Mouse (Mus musculus) thymus, postnatal 0 days (tissue): ENCODE measurements around the gene Ttc4. TPM values are rescaled to one million over a fixed set of nuclear protein-coding genes. Genes with fewer than 3 reads are reported as not detected.

Experiments used
- DNase-seq: peaks from one replicate; pipeline ENCODE4 v3.0.0-alpha.2; 2015; ENCODE audit warnings: low spot score
- polyA plus RNA-seq: library from polyadenylated mRNA; unstranded; fragments of >200 nt; fragmentation: Nextera tagmentation; extraction: Ambion mirVana; gene quantifications from 2 replicates; pipeline ENCODE4 v1.2.1, GENCODE M21; 2015

Ttc4 gene
- polyA plus RNA-seq, result 61.4 TPM in 2 replicates

- peak; percentile 94 for DNase-seq
Observed at GRCm38 (mm10) chr4:106678442-106679118, at the start of gene Ttc4. Ttc4 (minus strand) TSS chr4:106678944.

DNA sequence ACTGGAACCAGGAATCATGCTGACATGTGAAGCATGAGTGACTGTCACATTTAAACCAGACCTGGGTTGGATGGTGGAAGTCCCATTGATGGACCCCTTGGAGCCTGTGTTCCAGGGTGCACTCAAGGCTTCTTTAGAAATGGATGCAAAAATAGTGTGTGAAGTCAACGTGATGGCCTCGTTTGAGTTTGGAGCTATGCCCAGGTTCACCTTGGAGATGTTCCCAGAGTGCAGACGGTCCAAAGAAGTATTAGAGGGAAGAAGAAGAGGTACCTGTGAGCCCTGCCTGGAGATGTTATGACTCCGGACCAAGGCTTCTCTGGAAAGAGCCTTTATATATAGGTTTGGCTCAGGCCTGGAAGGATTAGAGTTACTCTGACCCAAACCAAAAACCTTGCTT lies 41.9 kb upstream of the Ttc4 start:
- no peak for DNase-seq

DNA sequence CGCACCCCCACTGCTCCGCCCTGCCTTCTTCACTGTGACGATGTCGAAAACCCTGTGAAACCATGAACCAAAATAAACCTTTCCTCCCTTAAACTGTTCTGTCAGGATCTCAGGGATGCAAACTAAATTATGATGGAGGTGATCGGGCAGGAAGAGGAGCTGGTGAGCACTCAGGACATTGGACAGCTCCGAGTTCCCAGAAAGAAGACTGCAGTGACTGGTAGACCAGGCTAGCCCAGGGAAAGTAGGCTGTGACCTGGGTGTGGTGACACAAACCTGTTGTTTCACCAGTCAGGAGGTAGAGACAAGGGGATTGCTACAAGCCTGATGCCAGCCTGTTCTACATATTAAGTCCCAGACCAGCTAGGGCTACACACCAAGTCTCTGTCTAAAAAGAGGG lies 34.9 kb upstream of the Ttc4 start:
- DNase-seq, result no peak

DNA sequence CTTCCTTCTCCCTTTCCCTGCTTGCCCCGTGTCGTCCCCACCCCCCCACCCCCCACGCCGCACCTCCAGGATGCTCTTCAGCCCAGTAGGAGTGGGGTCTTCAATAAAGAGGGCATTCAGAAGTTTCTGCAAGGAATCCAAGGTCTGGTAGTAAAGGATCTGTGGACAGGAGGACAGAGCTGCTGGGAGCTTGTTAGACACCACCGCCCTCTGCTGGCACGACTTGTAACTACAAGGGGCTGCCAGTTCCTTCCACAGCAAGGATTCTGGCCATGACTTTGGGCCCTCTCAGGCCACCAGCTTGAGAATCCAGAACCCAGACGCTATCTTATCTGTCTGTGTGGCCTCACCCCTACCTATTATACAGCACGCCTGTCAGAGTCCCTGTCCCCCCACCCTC lies 29.7 kb upstream of the Ttc4 start:
- DNase-seq, result peak; percentile 60

GRCm38 (mm10) chr4:106707957-106708356 lies 29.2 kb upstream of the Ttc4 start:
- DNase-seq, result no peak

DNA sequence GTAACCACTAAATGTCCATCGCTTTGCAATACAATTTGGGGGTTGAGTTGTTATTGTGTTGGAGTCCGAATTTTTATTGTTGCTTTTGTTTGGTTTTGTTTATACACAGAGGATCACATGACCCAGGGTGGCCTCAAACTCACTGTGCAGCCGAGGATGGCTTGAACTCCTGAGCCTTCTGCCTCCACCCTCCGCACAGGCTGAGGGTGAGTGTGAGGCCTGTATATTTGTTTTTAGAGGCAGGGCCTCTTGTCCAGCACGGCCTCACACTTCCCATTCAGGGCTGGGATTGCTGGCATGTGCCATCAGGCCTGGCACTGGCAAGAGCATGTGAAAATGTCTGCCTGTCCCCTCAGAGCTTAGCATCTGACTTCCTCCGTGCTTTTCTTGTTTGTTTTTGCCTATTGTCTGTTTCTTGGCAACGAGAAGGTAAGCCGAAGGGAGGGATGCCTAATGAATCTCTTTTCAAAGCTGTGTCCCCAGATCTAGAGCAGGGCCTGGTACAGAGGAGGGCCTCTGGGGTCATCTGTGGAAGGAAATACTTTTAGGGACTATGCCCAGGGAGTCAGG lies 26.4 kb upstream of the Ttc4 start:
- DNase-seq, result no peak

GRCm38 (mm10) chr4:106704416-106704815 lies 25.7 kb upstream of the Ttc4 start:
- DNase-seq, result no peak

GRCm38 (mm10) chr4:106703956-106704355 lies 25.2 kb upstream of the Ttc4 start:
- DNase-seq, result no peak

DNA sequence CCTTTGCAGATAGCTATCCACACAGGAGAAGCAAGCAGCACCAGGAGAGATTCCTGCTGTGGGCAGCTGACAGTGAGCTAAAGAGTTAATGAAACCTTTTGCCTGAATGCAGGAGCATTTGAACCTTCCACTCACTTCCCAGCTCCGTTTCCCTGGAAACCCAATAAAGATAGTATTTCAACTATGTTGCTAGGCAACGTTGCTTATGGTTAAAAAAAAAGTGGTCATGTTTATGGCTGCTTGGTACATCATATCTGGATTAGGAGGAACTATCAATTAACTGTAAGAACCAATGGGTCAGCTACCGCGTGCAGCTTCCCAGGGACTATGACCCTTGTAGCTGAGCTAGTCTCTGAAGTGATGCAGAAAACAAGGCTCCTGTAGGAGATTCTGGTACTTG lies 22.1 kb upstream of the Ttc4 start:
- DNase-seq, result no peak

DNA sequence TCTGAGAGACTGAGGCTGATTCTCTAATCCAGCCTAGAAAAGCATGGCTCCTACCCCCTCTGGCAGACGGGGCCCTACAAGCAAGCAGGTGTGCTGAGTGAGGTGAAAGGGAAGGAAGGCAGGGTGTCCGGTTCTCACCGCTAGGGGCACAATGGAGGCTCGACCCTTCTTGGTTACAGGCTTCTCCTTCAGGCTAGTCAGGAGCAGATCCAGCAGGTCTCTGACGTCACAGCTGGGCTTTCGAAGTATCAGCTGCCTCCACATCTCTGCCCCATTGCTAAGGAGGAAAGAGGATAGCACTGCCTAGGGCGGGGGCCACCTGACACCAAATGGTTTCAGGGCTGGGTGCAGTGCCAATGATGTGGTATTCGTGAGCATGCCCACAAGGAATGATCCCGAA lies 21.2 kb upstream of the Ttc4 start:
- peak; percentile 41 for DNase-seq

DNA sequence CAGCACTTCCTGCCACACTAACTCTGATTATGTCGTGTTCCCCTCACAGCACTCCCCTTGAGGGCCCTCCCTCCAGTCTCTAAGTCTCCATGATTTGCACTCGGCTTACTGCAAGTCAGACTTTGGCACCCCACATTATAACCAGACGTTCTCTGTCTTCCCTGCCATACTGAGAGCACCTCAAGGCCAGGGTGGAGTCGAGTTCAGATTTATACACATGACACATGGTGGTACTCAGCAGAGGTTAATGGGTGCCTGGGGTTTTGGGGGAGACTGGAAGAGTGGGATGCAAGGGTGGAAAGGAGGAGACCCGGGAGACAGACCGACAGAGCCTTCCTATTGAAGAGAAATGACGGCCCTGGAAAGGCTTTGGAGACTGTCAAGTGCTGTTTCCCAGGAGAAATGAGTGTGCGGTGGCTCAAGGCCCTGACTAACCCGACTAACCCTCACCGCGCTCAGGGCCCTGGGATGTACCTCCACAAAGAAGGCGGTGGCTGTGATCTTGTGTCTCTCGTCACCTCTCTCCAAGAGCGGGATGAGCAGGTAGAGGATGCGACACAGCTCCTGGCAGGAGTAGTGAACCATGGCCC lies 15.2 kb upstream of the Ttc4 start:
- DNase-seq, result no peak

DNA sequence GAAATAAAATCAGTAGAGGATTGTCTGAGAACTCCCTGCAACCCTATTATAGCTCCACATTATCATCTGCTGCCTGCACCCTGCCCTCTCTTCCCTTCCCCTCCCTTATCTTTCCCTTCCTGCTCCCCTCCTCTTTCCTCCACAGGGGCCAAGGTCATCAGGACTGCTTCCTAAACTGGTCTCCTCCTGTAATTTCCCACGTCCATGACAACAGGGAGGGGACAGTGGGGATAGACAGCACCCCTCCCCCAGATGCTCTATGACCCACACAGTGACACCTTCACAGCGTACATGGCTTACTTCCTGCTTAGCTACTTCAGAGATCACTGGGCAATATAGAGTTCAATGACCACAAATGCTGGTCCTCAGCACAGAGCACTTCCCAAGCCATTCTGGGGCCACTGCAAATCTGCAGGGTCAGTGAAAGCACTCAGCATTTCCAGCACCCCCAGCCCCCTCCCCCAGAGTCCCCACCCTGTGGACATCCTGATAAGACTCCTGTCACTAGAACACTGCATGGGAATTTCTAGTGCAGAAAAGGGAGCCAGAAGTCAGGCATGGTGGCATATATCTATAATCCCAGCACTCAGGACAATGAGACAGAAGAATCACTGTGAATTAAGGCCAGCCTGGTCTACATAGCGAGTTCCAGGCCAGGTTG lies 10.0 kb upstream of the Ttc4 start:
- DNase-seq, result no peak

- DNase-seq, result no peak
Observed at GRCm38 (mm10) chr4:106680955-106681354, 2.2 kb upstream of the Ttc4 start.

DNA sequence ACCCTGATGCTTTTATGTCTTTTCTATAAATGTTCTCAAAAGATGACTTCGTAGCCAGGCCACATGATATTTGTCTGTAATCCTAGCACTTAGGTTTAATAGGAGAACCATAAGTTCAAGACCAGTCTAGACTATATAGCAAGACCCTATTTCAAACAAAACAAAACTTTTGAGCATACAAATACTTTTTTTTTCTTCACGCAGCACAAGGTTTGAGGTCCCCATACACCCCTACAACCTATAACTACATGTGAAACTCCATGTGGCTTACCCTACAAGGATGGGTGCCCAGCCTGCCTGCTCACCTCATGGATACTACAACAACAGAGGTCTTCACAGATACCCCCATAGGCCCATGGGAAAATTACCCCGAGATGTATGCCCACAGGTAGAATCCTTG lies 408 bp upstream of the Ttc4 start:
- DNase-seq, result no peak

GRCm38 (mm10) chr4:106676749-106677148 lies 2.0 kb downstream of the Ttc4 start:
- DNase-seq, result no peak

DNA sequence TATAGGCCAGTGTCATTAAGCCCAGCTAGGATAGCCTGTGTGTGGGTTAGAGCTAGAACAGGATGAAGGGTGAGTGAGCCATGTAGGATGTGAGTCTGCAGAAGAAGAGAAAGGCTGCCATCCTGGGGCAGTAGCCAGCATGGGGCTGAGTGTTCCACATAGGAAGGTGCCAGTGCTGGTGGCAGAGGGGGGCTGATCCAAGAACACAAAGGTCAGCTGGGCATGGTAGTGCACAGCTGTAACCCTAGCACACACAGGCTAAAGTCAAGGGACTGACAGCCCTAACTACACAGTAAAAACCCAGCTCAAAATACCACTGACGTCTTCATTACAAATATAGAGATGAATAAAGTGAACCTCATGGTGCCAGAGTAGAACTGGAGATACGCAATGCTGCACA lies 12.2 kb downstream of the Ttc4 start:
- DNase-seq, result no peak

DNA sequence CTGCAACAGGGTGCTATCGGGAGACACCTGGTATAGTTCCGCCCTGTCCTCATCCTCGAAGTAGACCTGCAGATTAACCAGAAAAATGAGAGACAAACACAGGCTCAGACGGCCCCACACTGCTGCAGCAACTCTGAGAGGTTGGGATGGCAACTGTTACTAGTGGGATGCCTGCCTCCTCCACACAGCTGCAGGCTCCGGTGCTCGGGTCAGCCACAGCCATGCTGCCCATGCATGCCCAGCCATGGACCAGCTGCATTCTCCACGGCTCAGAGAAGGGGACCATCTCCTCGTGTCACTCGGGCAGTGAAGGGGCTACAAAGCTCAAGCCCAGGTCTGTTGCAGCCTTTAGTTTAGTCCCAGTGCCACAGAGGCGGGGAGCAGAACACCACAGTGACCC lies 13.1 kb downstream of the Ttc4 start:
- no peak for DNase-seq

DNA sequence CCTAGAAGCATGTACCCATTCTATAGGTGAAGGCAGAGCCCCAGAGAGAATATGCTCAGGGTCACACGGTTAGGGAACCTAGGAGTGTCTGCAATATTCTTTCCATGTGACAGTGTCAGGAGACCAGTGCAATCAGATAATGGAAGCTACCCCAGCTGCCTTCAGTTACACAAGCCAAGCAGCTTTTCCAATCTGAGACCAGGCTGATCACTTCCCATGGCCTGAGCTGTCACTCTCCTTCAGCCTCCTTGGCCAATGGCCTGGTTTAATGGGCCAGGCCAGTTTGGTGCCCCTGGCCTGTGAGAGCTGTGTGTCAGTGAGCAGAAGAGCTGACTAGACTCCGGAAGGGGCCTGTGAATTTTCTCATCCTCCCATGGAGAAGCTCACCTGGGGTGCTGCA lies 13.5 kb downstream of the Ttc4 start:
- no peak for DNase-seq

GRCm38 (mm10) chr4:106664697-106665096 lies 14.0 kb downstream of the Ttc4 start:
- no peak for DNase-seq

DNA sequence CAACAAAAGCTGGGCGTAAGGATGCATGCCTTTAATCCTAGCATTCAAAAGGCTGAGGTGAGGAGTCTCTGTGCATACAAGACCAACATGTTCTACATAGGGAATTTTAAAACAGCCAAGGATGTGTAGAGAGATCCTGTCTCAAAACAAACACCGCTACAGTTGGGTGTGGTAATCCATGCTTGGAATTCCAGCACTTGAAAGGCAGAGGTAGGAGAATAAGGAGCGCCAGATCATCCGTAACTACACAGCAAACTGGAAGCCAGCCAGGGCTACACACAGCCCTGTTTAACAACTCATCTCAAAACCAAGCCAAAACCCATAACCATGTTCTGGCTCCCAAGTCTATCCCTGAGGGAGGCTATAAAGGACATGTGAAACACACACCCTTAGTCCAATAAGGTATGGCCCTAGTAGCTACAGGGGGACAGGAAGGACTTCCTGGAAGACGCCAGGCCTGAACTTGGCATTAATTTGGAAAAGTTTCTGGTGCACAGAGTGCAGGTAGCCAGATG lies 14.7 kb downstream of the Ttc4 start:
- no peak for DNase-seq

GRCm38 (mm10) chr4:106655681-106656080 lies 23.1 kb downstream of the Ttc4 start:
- DNase-seq, result no peak

GRCm38 (mm10) chr4:106653051-106653450 lies 25.7 kb downstream of the Ttc4 start:
- DNase-seq, result no peak
